Mouse (Mus musculus): ENCODE results near the gene Adamts13. TPM values are rescaled to one million over a fixed set of nuclear protein-coding genes. Genes with fewer than 3 reads are reported as not detected.

Gene Adamts13
- polyA plus RNA-seq, 1 experiment from 2014 or later = 0.38 TPM

DNA sequence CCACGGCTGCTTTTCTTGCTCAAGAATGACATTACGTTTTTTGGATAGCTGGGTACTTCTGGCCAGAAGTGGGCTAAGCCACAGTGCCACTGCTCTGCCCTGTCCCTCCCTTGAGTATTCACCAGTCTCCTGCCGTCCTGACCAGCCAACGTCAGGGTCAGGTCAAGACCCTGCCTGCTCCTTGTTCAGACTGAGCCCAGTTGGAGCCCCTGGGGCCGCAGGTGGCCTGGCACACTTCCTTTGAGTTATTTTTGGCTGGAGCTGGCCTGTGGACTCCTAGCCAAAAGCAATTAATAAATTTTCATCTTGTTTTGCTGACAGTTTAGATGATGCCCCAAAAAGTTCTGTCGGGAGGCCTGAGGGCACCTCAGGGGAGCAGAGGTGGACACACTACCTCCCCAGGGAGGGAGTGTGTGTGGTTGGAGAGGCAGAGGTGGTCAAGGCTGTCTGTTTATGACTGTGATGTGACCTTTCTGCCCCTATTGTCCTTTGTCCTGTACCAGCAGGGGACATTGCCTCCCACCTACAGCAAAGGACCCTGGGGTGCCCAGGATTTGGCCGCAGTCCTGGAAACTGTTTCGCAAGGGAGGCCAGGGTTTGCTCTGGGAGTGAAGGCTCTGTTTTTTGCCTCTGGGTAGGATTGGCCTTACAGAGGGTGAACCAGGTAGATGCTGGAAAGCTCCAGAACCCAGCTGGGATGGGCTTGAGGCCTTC is 69.1 kb downstream of the Adamts13 start:
- whole genome bisulfite sequencing = 73% methylated on average over 8 of the region's 8 CpGs
- no peak for ATAC-seq
- no peak overlapping the region for H3K27ac ChIP-seq (ENCODE audit: low read length)
- no peaks in the 10 kb centered on the region for H3K27me3 ChIP-seq (replicated peaks; ENCODE audit: control insufficient read depth, insufficient read depth, low read length)
- H3K4me2 ChIP-seq (ENCODE audit: low read length) = no peak overlapping the region
- H3K4me3 ChIP-seq (replicated peaks; ENCODE audit: low read length) = no peak overlapping the region
- H3K36me3 ChIP-seq (ENCODE audit: control insufficient read depth, insufficient read depth) = no peaks in the 10 kb centered on the region
- no peaks in the 10 kb centered on the region for H3K9me3 ChIP-seq (ENCODE audit: control insufficient read depth, low read length)
- no peak overlapping the region for H3K9ac ChIP-seq (replicated peaks; ENCODE audit: low read depth, low read length)
- 0 out of 2 replicates have a peak, but pooled peaks cover 4% of the 10 kb centered on the region for H3K4me1 ChIP-seq (replicated peaks; ENCODE audit: control insufficient read depth, insufficient read depth, low read length)

GRCm38 (mm10) chr2:27043461-27043860 is 70.2 kb downstream of the Adamts13 start:
- WGBS = 21% methylated on average over 3 of the region's 3 CpGs
- Histone ChIP-seq H3K9me3 (ENCODE audit: control insufficient read depth, low read length) (no peaks in the 10 kb centered on the region), H3K4me2 (ENCODE audit: low read length) (no peak overlapping the region), H3K27me3 (replicated peaks; ENCODE audit: control insufficient read depth, insufficient read depth, low read length) (no peaks in the 10 kb centered on the region), H3K4me1 (replicated peaks; ENCODE audit: control insufficient read depth, insufficient read depth, low read length) (0 out of 2 replicates have a peak, but pooled peaks cover 4% of the 10 kb centered on the region), H3K4me3 (replicated peaks; ENCODE audit: low read length) (no peak overlapping the region), H3K9ac (replicated peaks; ENCODE audit: low read depth, low read length) (no peak overlapping the region), H3K27ac (ENCODE audit: low read length) (no peak overlapping the region), H3K36me3 (ENCODE audit: control insufficient read depth, insufficient read depth) (no peaks in the 10 kb centered on the region)
- ATAC-seq = peak; percentile 90

- H3K9me3 ChIP-seq (ENCODE audit: control insufficient read depth, low read length) = no peaks in the 10 kb centered on the region
- 82% methylated on average over 4 of the region's 4 CpGs for whole genome bisulfite sequencing
- no peaks in the 10 kb centered on the region for H3K4me1 ChIP-seq (replicated peaks; ENCODE audit: control insufficient read depth, insufficient read depth, low read length)
- no peak overlapping the region for H3K9ac ChIP-seq (replicated peaks; ENCODE audit: low read depth, low read length)
- no peak overlapping the region for H3K4me2 ChIP-seq (ENCODE audit: low read length)
- H3K27me3 ChIP-seq (replicated peaks; ENCODE audit: control insufficient read depth, insufficient read depth, low read length) = no peaks in the 10 kb centered on the region
- H3K36me3 ChIP-seq (ENCODE audit: control insufficient read depth, insufficient read depth) = no peaks in the 10 kb centered on the region
- no peak overlapping the region for H3K4me3 ChIP-seq (replicated peaks; ENCODE audit: low read length)
- ATAC-seq = no peak
- no peak overlapping the region for H3K27ac ChIP-seq (ENCODE audit: low read length)
Observed at GRCm38 (mm10) chr2:27044166-27044565, 71.0 kb downstream of the Adamts13 start.

DNA sequence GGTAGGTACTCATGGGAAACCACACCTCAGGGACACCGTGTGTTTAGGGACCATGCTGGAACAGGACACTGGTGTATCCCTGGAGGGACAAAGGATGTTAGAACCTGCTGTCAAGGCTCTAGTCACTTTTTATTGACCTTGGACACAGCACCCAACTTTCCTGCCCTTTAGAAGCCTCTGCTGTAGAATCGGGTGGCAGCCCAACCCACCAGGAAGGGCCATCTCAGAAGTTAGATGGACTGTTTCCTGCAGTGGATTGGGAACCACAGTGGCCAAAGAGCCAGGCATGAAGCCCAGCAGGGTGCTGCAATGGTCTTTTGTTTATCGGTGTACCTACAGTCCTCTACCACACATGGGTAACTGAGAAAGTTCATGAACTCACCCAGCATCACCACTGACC is 71.4 kb downstream of the Adamts13 start:
- Histone ChIP-seq H3K4me2 (ENCODE audit: low read length) (no peak overlapping the region), H3K4me3 (replicated peaks; ENCODE audit: low read length) (no peak overlapping the region), H3K27ac (ENCODE audit: low read length) (no peak overlapping the region), H3K9me3 (ENCODE audit: control insufficient read depth, low read length) (no peaks in the 10 kb centered on the region), H3K27me3 (replicated peaks; ENCODE audit: control insufficient read depth, insufficient read depth, low read length) (no peaks in the 10 kb centered on the region), H3K4me1 (replicated peaks; ENCODE audit: control insufficient read depth, insufficient read depth, low read length) (no peaks in the 10 kb centered on the region), H3K9ac (replicated peaks; ENCODE audit: low read depth, low read length) (no peak overlapping the region), H3K36me3 (ENCODE audit: control insufficient read depth, insufficient read depth) (no peaks in the 10 kb centered on the region)
- no peak for ATAC-seq
- 84% methylated on average over 3 of the region's 3 CpGs for WGBS

GRCm38 (mm10) chr2:27045979-27046770 is 73.0 kb downstream of the Adamts13 start:
- 62% methylated on average over 8 of the region's 8 CpGs for WGBS
- ATAC-seq = no peak

GRCm38 (mm10) chr2:27049408-27049807 is 76.2 kb downstream of the Adamts13 start:
- ATAC-seq = no peak
- 37% methylated on average over 6 of the region's 6 CpGs for WGBS
- H3K27me3 ChIP-seq (replicated peaks; ENCODE audit: control insufficient read depth, insufficient read depth, low read length) = no peaks in the 10 kb centered on the region

More at GRCm38 (mm10) chr2:27045979-27046770, 73.0 kb downstream of the Adamts13 start:
- Histone ChIP-seq H3K4me3 (replicated peaks; ENCODE audit: low read length) (no peak overlapping the region), H3K27ac (ENCODE audit: low read length) (no peak overlapping the region), H3K4me2 (ENCODE audit: low read length) (no peak overlapping the region), H3K27me3 (replicated peaks; ENCODE audit: control insufficient read depth, insufficient read depth, low read length) (no peaks in the 10 kb centered on the region), H3K4me1 (replicated peaks; ENCODE audit: control insufficient read depth, insufficient read depth, low read length) (no peaks in the 10 kb centered on the region), H3K9ac (replicated peaks; ENCODE audit: low read depth, low read length) (no peak overlapping the region), H3K9me3 (ENCODE audit: control insufficient read depth, low read length) (no peaks in the 10 kb centered on the region), H3K36me3 (ENCODE audit: control insufficient read depth, insufficient read depth) (no peaks in the 10 kb centered on the region)

DNA sequence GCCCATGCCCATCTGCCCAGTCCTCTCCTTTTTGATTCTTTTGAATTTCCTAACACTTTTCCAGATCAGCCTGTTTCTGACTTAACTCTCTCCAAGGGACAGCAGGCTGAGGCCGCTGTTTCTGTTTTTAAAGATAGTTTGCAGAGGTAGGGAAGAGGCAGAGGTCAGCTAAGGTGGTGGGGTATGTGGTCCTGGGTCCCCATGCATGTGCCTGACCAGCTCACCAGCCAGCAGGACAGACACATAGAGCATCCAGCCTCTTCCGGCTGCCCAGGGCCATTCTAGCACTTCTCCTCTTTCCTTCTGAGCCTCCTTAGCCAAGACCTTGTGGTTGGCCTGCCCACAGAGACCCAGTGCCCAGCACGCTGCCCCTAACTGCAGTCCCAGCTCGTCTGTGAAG is 85.0 kb downstream of the Adamts13 start:
- WGBS = 66% methylated on average over 4 of the region's 4 CpGs
- no peaks in the 10 kb centered on the region for H3K4me1 ChIP-seq (replicated peaks; ENCODE audit: control insufficient read depth, insufficient read depth, low read length)
- no peaks in the 10 kb centered on the region for H3K27me3 ChIP-seq (replicated peaks; ENCODE audit: control insufficient read depth, insufficient read depth, low read length)
- no peaks in the 10 kb centered on the region for H3K9me3 ChIP-seq (ENCODE audit: control insufficient read depth, low read length)
- no peak overlapping the region for H3K9ac ChIP-seq (replicated peaks; ENCODE audit: low read depth, low read length)
- no peak overlapping the region for H3K27ac ChIP-seq (ENCODE audit: low read length)
- no peaks in the 10 kb centered on the region for H3K36me3 ChIP-seq (ENCODE audit: control insufficient read depth, insufficient read depth)
- no peak for ATAC-seq
- no peak overlapping the region for H3K4me3 ChIP-seq (replicated peaks; ENCODE audit: low read length)
- H3K4me2 ChIP-seq (ENCODE audit: low read length) = no peak overlapping the region

More at GRCm38 (mm10) chr2:27049408-27049807, 76.2 kb downstream of the Adamts13 start:
- no peaks in the 10 kb centered on the region for H3K9me3 ChIP-seq (ENCODE audit: control insufficient read depth, low read length)
- no peak overlapping the region for H3K4me2 ChIP-seq (ENCODE audit: low read length)
- H3K4me3 ChIP-seq (replicated peaks; ENCODE audit: low read length) = no peak overlapping the region
- H3K9ac ChIP-seq (replicated peaks; ENCODE audit: low read depth, low read length) = no peak overlapping the region
- no peak overlapping the region for H3K27ac ChIP-seq (ENCODE audit: low read length)
- no peaks in the 10 kb centered on the region for H3K4me1 ChIP-seq (replicated peaks; ENCODE audit: control insufficient read depth, insufficient read depth, low read length)
- no peaks in the 10 kb centered on the region for H3K36me3 ChIP-seq (ENCODE audit: control insufficient read depth, insufficient read depth)

- no peak for ATAC-seq
- 43% methylated on average over 12 of the region's 12 CpGs for WGBS
- no peak overlapping the region for H3K4me3 ChIP-seq (replicated peaks; ENCODE audit: low read length)
- no peaks in the 10 kb centered on the region for H3K9me3 ChIP-seq (ENCODE audit: control insufficient read depth, low read length)
- no peak overlapping the region for H3K27ac ChIP-seq (ENCODE audit: low read length)
- no peaks in the 10 kb centered on the region for H3K27me3 ChIP-seq (replicated peaks; ENCODE audit: control insufficient read depth, insufficient read depth, low read length)
- H3K9ac ChIP-seq (replicated peaks; ENCODE audit: low read depth, low read length) = no peak overlapping the region
- no peaks in the 10 kb centered on the region for H3K36me3 ChIP-seq (ENCODE audit: control insufficient read depth, insufficient read depth)
- H3K4me1 ChIP-seq (replicated peaks; ENCODE audit: control insufficient read depth, insufficient read depth, low read length) = no peaks in the 10 kb centered on the region
- H3K4me2 ChIP-seq (ENCODE audit: low read length) = no peak overlapping the region
Observed at GRCm38 (mm10) chr2:27058751-27059150, 85.5 kb downstream of the Adamts13 start.

- no peak overlapping the region for H3K9ac ChIP-seq (replicated peaks; ENCODE audit: low read depth, low read length)
- WGBS = 88% methylated on average over 9 of the region's 9 CpGs
- no peak for ATAC-seq
Observed at GRCm38 (mm10) chr2:27059187-27059586, 86.0 kb downstream of the Adamts13 start.

More at GRCm38 (mm10) chr2:27059187-27059586, 86.0 kb downstream of the Adamts13 start:
- Histone ChIP-seq H3K4me2 (ENCODE audit: low read length) (no peak overlapping the region), H3K27me3 (replicated peaks; ENCODE audit: control insufficient read depth, insufficient read depth, low read length) (no peaks in the 10 kb centered on the region), H3K4me3 (replicated peaks; ENCODE audit: low read length) (no peak overlapping the region), H3K36me3 (ENCODE audit: control insufficient read depth, insufficient read depth) (no peaks in the 10 kb centered on the region), H3K4me1 (replicated peaks; ENCODE audit: control insufficient read depth, insufficient read depth, low read length) (no peaks in the 10 kb centered on the region), H3K27ac (ENCODE audit: low read length) (no peak overlapping the region), H3K9me3 (ENCODE audit: control insufficient read depth, low read length) (no peaks in the 10 kb centered on the region)

Measured in forebrain, embryonic 16.5 days (tissue).